19 mouse cellular contexts compared by ENCODE assay signal in the genomic region with DNA sequence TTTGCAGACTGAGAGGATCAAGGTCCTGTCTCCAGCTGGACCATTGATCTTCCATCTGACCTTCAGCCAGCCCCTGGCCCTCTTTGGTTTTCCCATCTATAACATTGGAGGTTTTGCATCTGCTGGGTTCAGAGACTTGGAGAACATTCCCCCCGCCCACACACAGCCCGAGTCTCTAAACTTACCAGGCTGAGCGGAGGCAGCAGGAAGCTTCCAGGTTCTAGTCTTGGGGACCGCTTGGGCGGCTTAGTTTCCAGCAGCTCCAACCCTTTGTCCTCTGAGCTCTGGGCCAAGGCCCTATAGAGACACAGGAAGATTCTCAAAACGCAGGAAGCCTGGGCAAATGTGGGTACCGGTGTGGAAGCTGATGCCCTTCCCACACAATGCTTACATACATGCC. TPM values are rescaled to one million over a fixed set of nuclear protein-coding genes. Genes with fewer than 3 reads are reported as not detected.
"Had no signal": no experiment of that assay in that cellular context is flagged by ENCODE, and none has a peak within 500 bp of the region (broad histone marks: within the 10 kb centered on the region; RNA-seq: fewer than 3 reads in every experiment).

No protein-coding gene starts in this region.

- H3K27ac ChIP-seq: lung, embryonic 15.5 days; macrophage; midbrain, embryonic 15.5 days; neural tube, embryonic 12.5 days; stomach, embryonic 15.5 days; stomach, postnatal 0 days had no signal

- DNase-seq: liver, postnatal 0 days; lung, adult 2 months; lung, postnatal 14 days; lung, postnatal 36 days; right cerebral cortex, postnatal 25 days; thymus, adult 2 months; thymus, postnatal 25 days; thymus, postnatal 4 days had no signal

- ATAC-seq: liver, postnatal 0 days; lung, postnatal 0 days had no signal

- H3K27me3 ChIP-seq: lung, embryonic 15.5 days; megakaryocyte, embryonic 14.5 days; midbrain, embryonic 13.5 days; midbrain, embryonic 15.5 days; neural tube, embryonic 12.5 days; stomach, embryonic 15.5 days had no signal

- H3K4me3 ChIP-seq: lung, embryonic 15.5 days; megakaryocyte, embryonic 14.5 days; midbrain, embryonic 13.5 days; midbrain, embryonic 15.5 days; neural tube, embryonic 12.5 days; stomach, embryonic 15.5 days had no signal

- H3K36me3 ChIP-seq: midbrain, embryonic 13.5 days; midbrain, embryonic 15.5 days; neural tube, embryonic 12.5 days had no signal

- H3K9me3 ChIP-seq: lung, embryonic 15.5 days; megakaryocyte, embryonic 14.5 days; midbrain, embryonic 13.5 days; midbrain, embryonic 15.5 days; neural tube, embryonic 12.5 days; stomach, embryonic 15.5 days had no signal

- H3K4me1 ChIP-seq: lung, embryonic 15.5 days; stomach, embryonic 15.5 days had no signal

RNA-seq across cellular contexts. Expression of gene Hif3a, which starts 22.9 kb away (rescaled TPM):
- total RNA-seq: monocyte, adult 5-6 weeks; neutrophil, adult 5-6 weeks had no signal

RNA-seq across cellular contexts. Expression of gene Ccdc8, which starts 46.9 kb away (rescaled TPM):
- total RNA-seq: neutrophil, adult 5-6 weeks had no signal
